Mouse (Mus musculus) embryonic fibroblast, embryonic 13.5 days (primary cell): ENCODE measurements around the gene Enpp3. TPM values are rescaled to one million over a fixed set of nuclear protein-coding genes. Genes with fewer than 3 reads are reported as not detected.
A peak's percentile ranks its signal among the peaks of the same experiment; 100 is the strongest.

ENCODE experiments used
- H3K27ac ChIP-seq: 2 replicates; pipeline ENCODE4 v1.5.1; 2012; ENCODE audit warnings: low read length, control low read depth, inconsistent platforms; ENCODE audit not compliant: insufficient read depth
- H3K4me1 ChIP-seq: 2 replicates; pipeline ENCODE4 v1.6.1; 2011; ENCODE audit warnings: low read length; ENCODE audit not compliant: control insufficient read depth, insufficient read depth
- H3K4me3 ChIP-seq: 2 replicates; pipeline ENCODE4 v1.5.1; 2011; ENCODE audit warnings: mild to moderate bottlenecking, control low read depth, low read length; ENCODE audit not compliant: insufficient read depth
- CTCF ChIP-seq: IDR thresholded peaks from 2 replicates; pipeline ENCODE4 v1.5.1; 2011; ENCODE audit warnings: mild to moderate bottlenecking, control low read depth, low read length, moderate library complexity, borderline replicate concordance; ENCODE audit not compliant: insufficient read depth
- POLR2A ChIP-seq: IDR thresholded peaks from 2 replicates; pipeline ENCODE4 v1.6.1; 2011; ENCODE audit warnings: low read depth, mild to moderate bottlenecking, control low read depth, low read length, moderate library complexity
- polyA plus RNA-seq: library from polyadenylated mRNA; stranded (reverse); fragments of >200 nt; gene quantifications from 2 replicates; pipeline ENCODE4 v1.2.4, GENCODE M21; 2011; ENCODE audit warnings: low read depth; ENCODE audit not compliant: missing spikeins, insufficient read length

Gene Enpp3
- polyA plus RNA-seq, 1 experiment = 10.9 TPM

GRCm38 (mm10) chr10:24767695-24768094 is 74.9 kb downstream of the Enpp3 start:
- TF ChIP-seq CTCF = no peak
- TF ChIP-seq POLR2A = no peak
- no peak overlapping the region for H3K4me3 ChIP-seq
- peak overlapping the region; percentile 4; the same call in 1 of the 2 replicates for H3K27ac ChIP-seq

DNA sequence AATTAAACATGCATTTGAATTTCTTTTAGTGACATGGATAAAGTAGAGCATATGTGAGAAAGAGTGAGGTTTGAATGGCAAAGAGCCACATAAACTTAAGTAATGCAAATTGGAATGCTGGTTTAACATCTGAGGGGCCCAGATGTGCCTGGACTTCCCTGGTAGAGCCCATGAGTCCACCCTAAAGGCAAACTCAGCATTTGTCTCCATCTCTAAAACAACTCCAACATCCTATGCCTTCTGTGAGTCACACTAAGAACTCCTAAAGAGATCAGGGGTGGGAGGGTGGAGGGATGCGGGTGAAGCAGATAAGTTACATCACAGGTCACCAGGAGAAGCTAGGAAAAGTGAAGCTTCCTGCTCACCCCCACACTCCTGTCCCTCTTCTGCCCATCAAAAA is 76.6 kb downstream of the Enpp3 start:
- Histone ChIP-seq H3K4me1 (peaks cover 9% of the 10 kb centered on the region), H3K27ac (peak overlapping the region; percentile 92), H3K4me3 (no peak overlapping the region)
- no peak for TF ChIP-seq POLR2A
- TF ChIP-seq CTCF = no peak

More at GRCm38 (mm10) chr10:24767695-24768094, 74.9 kb downstream of the Enpp3 start:
- peaks cover 9% of the 10 kb centered on the region for H3K4me1 ChIP-seq

GRCm38 (mm10) chr10:24765151-24765755 is 77.4 kb downstream of the Enpp3 start:
- Histone ChIP-seq H3K4me1 (peaks cover 9% of the 10 kb centered on the region), H3K27ac (peak overlapping the region; percentile 88), H3K4me3 (no peak overlapping the region)
- no peak for TF ChIP-seq CTCF
- TF ChIP-seq POLR2A = no peak

DNA sequence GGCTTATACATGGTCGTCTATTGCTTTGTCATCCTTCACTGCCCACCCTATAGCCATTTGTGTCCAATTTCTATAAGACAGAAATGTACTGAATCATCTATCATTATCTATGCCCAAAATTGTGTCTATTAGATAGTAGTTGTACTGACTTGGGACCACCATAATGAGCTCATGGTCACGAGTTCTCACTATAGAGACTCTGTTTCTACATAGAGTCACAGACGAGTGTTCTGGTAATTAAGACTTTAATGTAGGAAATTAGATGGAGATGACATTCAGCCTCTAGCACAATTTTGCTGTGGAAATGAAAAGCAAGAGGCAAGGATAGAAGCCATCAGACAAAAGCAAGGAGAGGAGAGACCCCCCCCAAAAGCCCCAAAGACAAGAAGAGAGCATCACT is 78.0 kb downstream of the Enpp3 start:
- H3K4me3 ChIP-seq = no peak overlapping the region
- no peak for TF ChIP-seq POLR2A
- no peak for TF ChIP-seq CTCF
- H3K4me1 ChIP-seq = peaks cover 9% of the 10 kb centered on the region
- peak overlapping the region; percentile 88 for H3K27ac ChIP-seq

GRCm38 (mm10) chr10:24763257-24763656 is 79.4 kb downstream of the Enpp3 start:
- TF ChIP-seq CTCF (no peak), POLR2A (no peak)
- no peak overlapping the region for H3K27ac ChIP-seq
- H3K4me1 ChIP-seq = peaks cover 7% of the 10 kb centered on the region
- no peak overlapping the region for H3K4me3 ChIP-seq

GRCm38 (mm10) chr10:24758326-24758915 is 84.2 kb downstream of the Enpp3 start:
- H3K4me1 ChIP-seq = no peaks in the 10 kb centered on the region; the same call in 1 of the 2 replicates
- H3K4me3 ChIP-seq = no peak overlapping the region
- H3K27ac ChIP-seq = no peak overlapping the region
- TF ChIP-seq CTCF (no peak), POLR2A (no peak)

- no peak overlapping the region for H3K27ac ChIP-seq
- no peak overlapping the region for H3K4me3 ChIP-seq
- TF ChIP-seq CTCF (no peak), POLR2A (no peak)
Observed at GRCm38 (mm10) chr10:24754874-24755540, 87.6 kb downstream of the Enpp3 start.

DNA sequence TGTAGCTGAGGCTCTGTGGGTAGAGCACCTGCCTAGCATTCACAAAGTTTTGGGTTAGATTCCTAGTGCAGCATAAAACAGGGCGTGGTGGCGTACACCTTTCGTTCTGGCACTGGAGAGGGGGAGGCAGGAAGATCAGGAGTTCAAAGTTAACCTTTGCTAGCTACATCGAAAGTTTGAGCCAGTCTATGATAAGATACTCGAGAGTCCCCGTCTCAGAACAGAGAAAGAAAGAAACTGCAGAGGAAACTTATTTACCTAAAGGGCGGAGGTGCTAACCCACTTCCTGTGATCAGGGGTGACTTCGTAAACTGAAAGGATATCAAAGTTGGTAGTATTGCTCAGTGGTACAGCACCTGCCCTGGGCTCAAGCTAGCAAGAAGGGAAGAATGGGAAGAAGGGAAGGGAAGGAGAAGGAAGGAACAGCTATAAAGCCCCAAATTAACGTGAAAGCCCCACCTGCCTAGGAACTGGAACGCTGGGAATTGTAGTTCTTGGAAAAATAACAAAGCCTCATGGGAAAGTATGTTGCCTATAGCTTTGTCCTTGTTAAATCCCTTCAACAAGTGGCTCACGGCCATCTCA is 88.3 kb downstream of the Enpp3 start:
- no peak for TF ChIP-seq CTCF
- Histone ChIP-seq H3K4me3 (no peak overlapping the region), H3K27ac (no peak overlapping the region), H3K4me1 (no peaks in the 10 kb centered on the region; the same call in 1 of the 2 replicates)

More at GRCm38 (mm10) chr10:24754874-24755540, 87.6 kb downstream of the Enpp3 start:
- no peaks in the 10 kb centered on the region; the same call in 1 of the 2 replicates for H3K4me1 ChIP-seq

- Histone ChIP-seq H3K4me1 (no peaks in the 10 kb centered on the region; the same call in 1 of the 2 replicates), H3K4me3 (no peak overlapping the region), H3K27ac (no peak overlapping the region)
- TF ChIP-seq CTCF (no peak), POLR2A (no peak)
Observed at GRCm38 (mm10) chr10:24753536-24754250, 88.9 kb downstream of the Enpp3 start.
